Mouse (Mus musculus) heart, postnatal 4 days (tissue): ENCODE data around the gene Gm16253. TPM values are rescaled to one million over a fixed set of nuclear protein-coding genes. Genes with fewer than 3 reads are reported as not detected.
"Not testable (repeated sequence)": the region's sequence is repeated elsewhere in the genome, so short reads cannot be mapped to it uniquely, and the experiment has no call there.

Experiments
- DNase-seq: peaks from one replicate; pipeline ENCODE4 v3.0.0; 2021
- total RNA-seq, 2 experiments: library from RNA; stranded (reverse); gene quantifications; 2 replicates each; pipeline ENCODE4 v1.2.3; 2021

Gene Gm16253
- total RNA-seq, 2 experiments from 2014 or later = 2.5 to 2.9 TPM

DNA sequence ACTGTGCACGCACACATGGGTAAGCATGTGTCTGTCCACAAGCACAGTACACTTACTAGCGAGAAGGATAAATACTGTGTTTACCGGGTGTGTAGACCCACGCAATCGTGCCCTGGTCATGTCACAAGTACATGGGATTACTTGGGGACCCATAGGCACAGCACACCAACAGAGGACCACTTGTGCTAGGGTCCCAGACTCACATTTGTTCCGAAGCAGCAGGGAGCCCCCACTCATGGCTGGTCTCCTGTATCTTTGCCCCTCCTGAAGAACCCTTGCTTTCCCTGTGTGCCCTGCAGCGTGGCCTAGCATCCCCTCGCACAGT, 22.2 kb downstream of the Gm16253 start:
- no peak for DNase-seq

DNA sequence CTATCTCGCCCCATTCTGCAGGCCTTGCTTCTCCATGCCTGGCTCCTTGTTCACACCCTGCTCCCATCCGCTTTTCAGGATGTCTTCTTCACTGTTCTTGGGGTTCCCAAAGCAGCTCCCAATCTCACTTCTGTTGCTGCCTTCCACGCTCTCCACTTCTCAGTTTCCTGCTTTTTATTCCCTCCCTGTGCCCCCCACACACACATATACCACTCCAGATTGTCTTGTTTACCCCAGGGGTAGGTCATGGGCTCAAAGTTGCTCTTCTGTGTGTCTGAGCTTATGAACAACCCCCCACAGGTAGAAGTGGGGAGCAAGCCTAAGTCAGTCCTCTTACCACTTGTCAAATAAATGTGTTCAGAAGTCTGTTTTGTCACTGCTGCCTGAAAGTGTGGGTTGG, 22.6 kb downstream of the Gm16253 start:
- DNase-seq = no peak

DNA sequence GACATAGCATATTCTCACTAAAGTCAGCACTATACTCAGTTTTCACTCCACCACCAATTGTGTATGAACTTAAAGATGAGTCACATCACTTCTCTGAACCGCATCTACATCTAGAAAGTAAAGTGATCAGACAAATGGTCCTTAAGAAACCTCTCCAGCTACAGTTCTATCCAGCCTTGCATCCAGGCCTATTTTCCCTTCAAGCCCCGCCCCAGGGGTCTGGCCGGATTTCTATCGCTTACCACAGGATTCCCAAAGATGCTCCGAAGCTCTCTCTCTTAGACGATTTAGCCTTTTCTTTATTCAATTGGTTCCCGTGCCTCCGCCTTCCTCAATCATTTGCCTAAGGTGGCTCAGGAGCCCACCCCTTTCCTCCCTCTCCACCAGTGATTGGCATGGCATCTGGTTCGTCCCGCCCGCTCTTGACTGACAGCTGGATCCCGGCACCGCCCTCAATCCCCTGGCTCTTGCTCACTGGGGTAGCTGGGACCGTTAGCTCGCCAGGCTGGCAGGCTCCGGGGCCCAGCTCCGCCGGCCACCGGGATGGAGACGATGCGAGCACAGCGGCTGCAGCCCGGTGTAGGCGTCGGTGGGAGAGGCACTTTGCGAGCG, 24.0 kb downstream of the Gm16253 start, which contains the start of gene Lix1l:
TSS of gene Lix1l (plus strand) at position 511 of the 612 bp plus-strand sequence.
- DNase-seq = peak; percentile 95

DNA sequence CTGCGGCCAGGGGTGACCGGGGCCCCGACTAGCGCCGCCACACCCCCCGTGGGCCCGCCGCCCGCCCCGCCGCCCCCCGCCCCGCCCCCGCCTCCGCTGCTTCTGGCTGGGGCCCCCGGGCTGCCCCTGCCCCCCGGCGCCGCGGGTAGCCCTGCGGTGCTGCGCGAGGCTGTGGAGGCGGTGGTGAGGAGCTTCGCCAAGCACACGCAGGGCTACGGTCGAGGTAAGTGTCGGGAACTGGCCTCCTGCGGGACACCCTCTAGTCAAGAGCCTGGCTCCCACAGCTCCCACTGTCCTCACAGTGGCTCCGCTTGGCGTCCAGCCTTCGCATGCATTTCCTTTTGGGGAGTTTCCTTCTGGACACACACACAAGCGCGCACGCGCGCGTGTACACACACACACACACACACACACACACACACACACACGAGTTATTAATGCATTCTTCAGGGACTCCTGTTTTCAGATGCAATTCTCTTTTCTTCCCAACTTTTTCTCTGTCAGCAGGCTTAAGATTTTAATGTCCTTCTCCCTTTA, 24.5 kb downstream of the Gm16253 start:
- peak; percentile 86 for DNase-seq

DNA sequence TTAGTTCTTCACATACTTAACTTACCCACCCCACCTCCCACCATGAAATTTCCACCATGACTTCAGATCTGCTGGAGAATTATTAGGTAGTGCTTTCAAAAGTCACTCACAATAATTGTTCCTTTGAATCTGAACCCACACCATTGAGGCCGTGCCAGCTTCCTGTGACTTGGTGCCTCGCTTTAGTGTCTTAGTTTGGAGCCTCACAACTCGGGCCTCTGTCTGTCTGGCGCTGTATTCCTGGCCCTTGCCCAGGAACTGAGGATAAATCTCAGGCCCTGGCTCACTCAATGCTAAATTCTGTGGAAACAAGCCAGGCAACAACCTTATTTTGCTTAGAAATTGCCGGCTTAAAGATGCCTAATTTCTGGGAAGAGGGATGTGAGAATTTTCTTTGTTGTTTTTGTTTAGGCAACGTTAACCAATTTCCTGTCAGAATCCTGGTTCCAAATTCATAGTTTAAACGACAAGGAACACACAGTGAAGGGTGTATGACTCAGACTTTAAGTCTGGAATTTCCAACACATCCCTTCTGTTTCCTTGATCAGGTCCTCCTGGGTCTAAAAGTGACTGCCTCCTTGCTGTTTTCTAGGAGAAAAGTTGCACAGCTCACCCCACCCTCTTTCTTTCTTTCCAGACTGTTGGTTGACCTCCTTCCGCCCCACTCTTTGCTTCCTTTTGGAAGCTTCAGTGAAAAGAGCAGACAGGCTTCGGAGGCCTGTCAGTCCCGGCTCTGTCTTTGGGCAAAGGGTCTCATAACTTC, 25.3 kb downstream of the Gm16253 start:
- DNase-seq = peak; percentile 51

DNA sequence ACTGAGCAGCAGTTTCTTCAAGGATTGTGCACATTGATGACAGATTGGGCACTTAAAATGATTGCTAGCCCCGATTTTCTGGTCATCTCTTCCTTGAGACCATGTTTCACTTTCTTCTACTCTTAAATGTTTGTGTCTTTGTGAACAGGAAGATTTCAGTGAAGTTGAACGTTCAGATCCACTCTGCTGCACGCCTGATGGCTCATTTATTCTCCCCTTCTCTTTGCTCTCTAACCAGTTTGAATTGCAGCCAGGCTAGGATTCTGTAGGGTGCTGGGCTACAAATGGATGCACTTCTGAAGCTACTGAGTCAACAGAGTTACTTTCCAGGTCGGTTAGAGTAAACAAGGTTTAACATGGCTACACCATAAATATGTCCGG, 25.9 kb downstream of the Gm16253 start:
- DNase-seq = no peak

DNA sequence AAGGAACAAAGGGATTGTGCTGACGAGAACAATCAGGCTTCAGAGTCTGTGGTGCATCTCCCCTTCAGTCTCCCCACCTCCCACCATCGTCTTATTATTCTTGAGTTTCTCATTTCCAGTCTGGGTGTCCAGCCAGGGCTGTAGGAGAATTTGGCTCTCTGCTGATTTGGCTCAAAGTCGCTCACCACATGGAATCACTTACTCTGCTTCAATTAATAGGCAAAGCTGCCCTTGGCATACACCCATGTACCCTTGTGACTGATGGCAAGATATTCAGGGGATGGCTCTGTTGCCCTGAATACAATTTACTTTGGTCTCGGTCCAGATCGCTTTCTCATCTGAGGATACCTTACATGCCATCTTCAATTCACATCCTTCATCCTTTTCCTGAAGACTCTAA, 26.5 kb downstream of the Gm16253 start:
- DNase-seq = peak; percentile 45

DNA sequence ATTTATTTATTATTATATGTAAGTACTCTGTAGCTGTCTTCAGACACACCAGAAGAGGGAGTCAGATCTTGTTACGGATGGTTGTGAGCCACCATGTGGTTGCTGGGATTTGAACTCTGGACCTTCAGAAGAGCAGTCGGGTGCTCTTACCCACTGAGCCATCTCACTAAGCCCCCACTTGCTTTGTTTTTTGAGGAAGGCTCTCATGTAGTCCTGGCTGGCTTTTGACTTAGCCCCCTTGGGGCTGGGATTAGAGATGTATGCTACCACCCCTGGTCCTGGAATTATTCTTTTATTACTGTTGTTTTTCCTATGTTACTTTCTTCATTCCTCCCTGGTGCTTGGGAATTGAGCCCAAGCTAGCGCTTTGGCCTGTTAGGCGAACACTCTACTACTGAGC, 29.2 kb downstream of the Gm16253 start:
- DNase-seq = not testable (repeated sequence)

DNA sequence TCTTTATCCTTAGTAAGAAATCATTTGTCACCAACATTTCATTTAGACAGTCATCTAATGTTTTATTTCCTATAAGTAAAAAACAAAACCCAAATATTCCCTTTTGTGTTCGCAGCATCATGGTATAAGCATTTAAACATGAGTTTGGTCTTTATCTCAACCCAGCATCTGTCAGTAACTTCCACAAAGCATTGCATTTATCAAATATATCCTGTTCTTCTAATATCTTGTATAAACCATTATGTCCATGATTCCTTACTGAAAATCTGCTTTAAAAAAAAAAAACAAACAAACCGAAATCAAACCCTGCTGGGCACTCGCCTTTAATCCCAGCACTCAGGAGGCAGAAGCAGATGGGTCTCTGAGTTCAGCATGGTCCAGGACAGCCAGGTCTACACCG, 29.8 kb downstream of the Gm16253 start:
- no peak for DNase-seq

DNA sequence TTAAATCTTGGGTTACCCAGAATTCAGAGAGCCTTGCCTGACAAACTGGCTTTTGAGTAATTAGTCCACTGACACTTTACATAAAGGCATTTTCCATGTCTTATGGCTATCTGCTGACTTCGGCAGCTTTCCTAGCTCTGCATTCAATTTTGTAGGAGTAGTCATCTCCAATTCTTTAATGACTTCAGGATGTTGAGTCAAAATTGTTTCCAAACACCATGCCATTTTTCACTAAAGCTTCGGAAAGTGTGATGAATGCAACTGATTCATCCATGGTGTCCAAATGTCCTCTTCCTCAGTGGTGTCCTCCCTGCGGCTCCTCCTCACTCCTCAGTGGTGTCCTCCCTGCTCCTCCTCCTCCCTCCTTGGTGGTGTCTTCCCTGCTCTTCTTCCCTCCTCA, 41.2 kb downstream of the Gm16253 start:
- DNase-seq = no peak

DNA sequence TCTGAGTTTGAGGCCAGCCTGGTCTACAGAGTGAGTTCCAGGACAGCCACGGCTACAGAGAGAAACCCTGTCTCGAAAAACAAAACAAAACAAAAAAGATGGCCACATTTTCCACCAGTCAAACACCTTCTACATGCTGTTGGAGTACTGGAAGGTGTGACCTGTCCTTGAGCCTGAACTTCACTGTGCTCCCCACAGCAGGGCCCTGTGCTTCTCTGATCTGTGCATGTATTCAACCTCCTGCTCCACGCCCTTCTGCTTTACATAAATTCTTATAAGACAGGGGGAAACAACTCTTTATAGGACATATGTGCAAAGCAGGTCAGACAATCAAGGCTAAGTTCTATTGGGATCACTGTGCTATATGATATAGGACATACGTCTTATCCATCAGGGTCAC, 46.4 kb downstream of the Gm16253 start:
- no peak for DNase-seq

DNA sequence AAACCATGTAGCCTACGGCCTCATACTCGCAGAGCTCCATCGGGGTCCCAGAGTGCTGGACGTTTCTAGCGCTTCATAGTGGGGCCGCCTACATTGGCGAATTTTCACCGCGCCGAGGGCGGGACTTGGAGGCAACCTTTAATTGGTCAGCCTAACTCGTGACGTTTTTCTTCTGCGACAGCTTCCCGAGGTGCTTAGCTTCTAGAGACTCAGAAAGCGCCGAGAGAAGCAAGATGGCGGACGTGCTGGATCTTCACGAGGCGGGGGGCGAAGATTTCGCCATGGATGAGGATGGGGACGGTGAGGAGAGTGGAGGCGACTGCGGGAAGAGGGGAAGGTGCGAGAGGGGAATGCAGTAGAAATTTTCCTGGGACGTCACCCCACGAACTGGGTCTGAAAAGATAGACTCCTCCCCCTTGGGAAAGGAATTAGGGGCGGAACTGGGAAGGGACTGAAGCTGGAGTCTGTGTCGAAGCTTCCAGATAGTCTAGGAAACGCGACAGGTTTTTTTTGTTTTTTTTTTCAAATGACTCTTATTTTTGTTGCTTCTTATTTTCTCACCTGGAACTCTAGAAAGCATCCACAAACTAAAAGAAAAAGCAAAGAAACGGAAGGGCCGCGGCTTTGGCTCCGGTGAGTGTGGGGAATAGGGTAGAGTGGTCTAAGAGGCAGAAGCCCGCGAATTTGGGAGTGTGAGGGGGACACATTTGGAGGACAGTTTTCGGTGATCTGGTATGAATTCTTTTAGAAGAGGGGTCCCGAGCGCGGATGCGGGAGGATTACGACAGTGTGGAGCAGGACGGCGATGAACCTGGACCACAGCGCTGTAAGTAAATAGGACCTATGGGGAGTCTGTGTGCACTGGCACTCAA, 53.2 kb downstream of the Gm16253 start, which contains the start of gene Rbm8a:
TSS of gene Rbm8a (plus strand) at position 205 of the 872 bp plus-strand sequence.
- peak; percentile 97 for DNase-seq

Other genes starting within 250 kb of the Gm16253 start
- under 1 TPM in 1 of 2 experiments, not detected in 1; 0.50 TPM for gene BC107364, start 124.7 kb upstream of the Gm16253 start, total RNA-seq
- 10 to 100 TPM; 95.6 to 97.0 TPM for gene Hfe2, start 51.8 kb upstream of the Gm16253 start, total RNA-seq
- gene Txnip, start 19.0 kb upstream of the Gm16253 start, total RNA-seq = 100 to 1,000 TPM; 286 to 331 TPM
- 10 to 100 TPM; 20.4 to 24.0 TPM for gene Polr3gl, start 17.2 kb downstream of the Gm16253 start, total RNA-seq
- 1 to 10 TPM; 1.8 to 3.1 TPM for gene Ankrd34a, start 19.7 kb downstream of the Gm16253 start, total RNA-seq
- 10 to 100 TPM; 53.1 to 56.6 TPM for gene Lix1l, start 24.2 kb downstream of the Gm16253 start, total RNA-seq
- 10 to 100 TPM; 56.4 to 57.0 TPM for gene Rbm8a, start 52.9 kb downstream of the Gm16253 start, total RNA-seq
- gene Pex11b, start 58.4 kb downstream of the Gm16253 start, total RNA-seq = 10 to 100 TPM; 26.4 to 26.8 TPM
- gene Gm42957, start 58.5 kb downstream of the Gm16253 start, total RNA-seq = under 1 TPM; 0.18 to 0.21 TPM
- 1 to 10 TPM; 1.0 to 1.3 TPM for gene Itga10, start 68.6 kb downstream of the Gm16253 start, total RNA-seq
- gene Ankrd35, start 93.1 kb downstream of the Gm16253 start, total RNA-seq = under 1 TPM; 0.14 to 0.19 TPM
- gene Pias3, start 119.4 kb downstream of the Gm16253 start, total RNA-seq = 10 to 100 TPM; 23.6 to 27.3 TPM
- gene Nudt17, start 131.6 kb downstream of the Gm16253 start, total RNA-seq = 1 to 10 TPM; 3.5 to 3.6 TPM
- 10 to 100 TPM; 26.1 to 27.3 TPM for gene Polr3c, start 150.6 kb downstream of the Gm16253 start, total RNA-seq
- gene Rnf115, start 150.7 kb downstream of the Gm16253 start, total RNA-seq = 10 to 100 TPM; 25.3 to 25.6 TPM